Mouse (Mus musculus): ENCODE data around the gene Dcun1d2.

Dcun1d2 gene

DNA sequence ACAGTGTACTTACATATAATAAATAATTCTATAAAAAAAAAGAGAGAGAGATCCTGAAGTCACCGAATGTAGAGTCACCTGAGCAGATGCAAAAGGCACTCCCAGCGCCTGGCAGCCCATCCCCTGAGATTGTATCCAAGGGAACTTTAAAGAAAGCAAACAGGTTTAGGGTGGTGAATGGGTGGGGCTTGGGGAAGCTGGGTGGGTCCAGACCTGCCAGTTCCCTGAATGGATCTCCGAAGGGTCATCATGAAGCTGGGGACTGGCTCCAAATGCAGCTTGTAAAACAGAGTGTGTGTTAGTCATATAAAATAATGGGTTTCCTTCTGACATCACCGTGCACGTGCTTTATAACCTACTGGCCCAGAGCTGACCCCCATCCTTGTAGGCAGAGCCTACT, 81.6 kb downstream of the Dcun1d2 start:
- DNase-seq (ENCODE audit: low spot score in 2 of 2) = no peak
